Mouse (Mus musculus): ENCODE measurements at regions not wholly inside any gene's neighbourhood (a gene's known extent, or its start where the extent isn't known, plus 50 kb on each side); places are given as distances from the start of the nearest gene placed in this dataset.
A peak's percentile ranks its signal among the peaks of the same experiment; 100 is the strongest.

- H3K4me2 ChIP-seq: no peak overlapping the region
- H3K9ac ChIP-seq: no peak overlapping the region
- no peaks in the 10 kb centered on the region for H3K9me3 ChIP-seq
- no peak overlapping the region for H3K27ac ChIP-seq
- H3K4me1 ChIP-seq: no peaks in the 10 kb centered on the region
- no peaks in the 10 kb centered on the region for H3K36me3 ChIP-seq (replicated peaks)
- H3K4me3 ChIP-seq: no peak overlapping the region
- H3K27me3 ChIP-seq (replicated peaks): no peaks in the 10 kb centered on the region
- WGBS: 36% methylated on average over 1 of the region's 1 CpGs
- ATAC-seq (replicated peaks): no peak
These were observed 835.8 kb upstream of the Klhl29 start for GRCm38 (mm10) chr12:6211266-6211665.

- Histone ChIP-seq H3K9me3 (no peaks in the 10 kb centered on the region), H3K27ac (no peak overlapping the region), H3K4me1 (no peaks in the 10 kb centered on the region), H3K4me2 (no peak overlapping the region), H3K9ac (no peak overlapping the region), H3K36me3 (replicated peaks) (no peaks in the 10 kb centered on the region), H3K4me3 (no peak overlapping the region), H3K27me3 (replicated peaks) (no peaks in the 10 kb centered on the region)
- no peak for ATAC-seq (replicated peaks)
- WGBS: 39% methylated on average over 3 of the region's 3 CpGs
These were observed 813.8 kb upstream of the Klhl29 start for GRCm38 (mm10) chr12:6189232-6189631.

GRCm38 (mm10) chr12:6168795-6169194 lies 793.3 kb upstream of the Klhl29 start:
- H3K27me3 ChIP-seq (replicated peaks): no peaks in the 10 kb centered on the region
- no peak for ATAC-seq (replicated peaks)
- H3K4me2 ChIP-seq: no peak overlapping the region
- no peak overlapping the region for H3K9ac ChIP-seq
- no peak overlapping the region for H3K27ac ChIP-seq
- H3K36me3 ChIP-seq (replicated peaks): no peaks in the 10 kb centered on the region
- H3K9me3 ChIP-seq: no peaks in the 10 kb centered on the region
- H3K4me3 ChIP-seq: no peak overlapping the region
- no peaks in the 10 kb centered on the region for H3K4me1 ChIP-seq

- Histone ChIP-seq H3K27ac (no peak overlapping the region), H3K27me3 (replicated peaks) (no peaks in the 10 kb centered on the region), H3K36me3 (replicated peaks) (no peaks in the 10 kb centered on the region), H3K9ac (no peak overlapping the region), H3K4me1 (no peaks in the 10 kb centered on the region), H3K4me2 (no peak overlapping the region), H3K4me3 (no peak overlapping the region), H3K9me3 (no peaks in the 10 kb centered on the region)
- 81% methylated on average over 2 of the region's 2 CpGs for WGBS
- ATAC-seq (replicated peaks): no peak
These were observed 778.8 kb upstream of the Klhl29 start for GRCm38 (mm10) chr12:6154287-6154686.

GRCm38 (mm10) chr12:6151476-6151875 lies 776.0 kb upstream of the Klhl29 start:
- no peak overlapping the region for H3K4me2 ChIP-seq
- no peak for ATAC-seq (replicated peaks)
- H3K4me1 ChIP-seq: no peaks in the 10 kb centered on the region
- 92% methylated on average over 3 of the region's 3 CpGs for WGBS
- no peaks in the 10 kb centered on the region for H3K36me3 ChIP-seq (replicated peaks)
- H3K27me3 ChIP-seq (replicated peaks): no peaks in the 10 kb centered on the region
- H3K27ac ChIP-seq: no peak overlapping the region
- no peak overlapping the region for H3K4me3 ChIP-seq
- no peaks in the 10 kb centered on the region for H3K9me3 ChIP-seq
- H3K9ac ChIP-seq: no peak overlapping the region

GRCm38 (mm10) chr12:6132451-6132850 lies 757.0 kb upstream of the Klhl29 start:
- Histone ChIP-seq H3K4me2 (no peak overlapping the region), H3K36me3 (replicated peaks) (no peaks in the 10 kb centered on the region), H3K27ac (no peak overlapping the region), H3K9me3 (no peaks in the 10 kb centered on the region), H3K4me3 (no peak overlapping the region), H3K4me1 (no peaks in the 10 kb centered on the region), H3K9ac (no peak overlapping the region), H3K27me3 (replicated peaks) (no peaks in the 10 kb centered on the region)
- 90% methylated on average over 2 of the region's 2 CpGs for WGBS
- ATAC-seq (replicated peaks): no peak

GRCm38 (mm10) chr12:6119557-6119956 lies 744.1 kb upstream of the Klhl29 start:
- ATAC-seq (replicated peaks): no peak
- WGBS: 89% methylated on average over 3 of the region's 3 CpGs
- H3K9ac ChIP-seq: no peak overlapping the region

GRCm38 (mm10) chr12:6115254-6115653 lies 739.8 kb upstream of the Klhl29 start:
- WGBS: 68% methylated on average over 1 of the region's 1 CpGs
- ATAC-seq (replicated peaks): no peak
- H3K4me2 ChIP-seq: no peak overlapping the region
- no peak overlapping the region for H3K27ac ChIP-seq
- no peak overlapping the region for H3K4me3 ChIP-seq
- no peaks in the 10 kb centered on the region for H3K4me1 ChIP-seq
- H3K36me3 ChIP-seq (replicated peaks): no peaks in the 10 kb centered on the region
- H3K9ac ChIP-seq: no peak overlapping the region
- H3K27me3 ChIP-seq (replicated peaks): no peaks in the 10 kb centered on the region
- H3K9me3 ChIP-seq: no peaks in the 10 kb centered on the region

More at GRCm38 (mm10) chr12:6119557-6119956, 744.1 kb upstream of the Klhl29 start:
- Histone ChIP-seq H3K27ac (no peak overlapping the region), H3K4me2 (no peak overlapping the region), H3K9me3 (no peaks in the 10 kb centered on the region), H3K4me3 (no peak overlapping the region), H3K27me3 (replicated peaks) (no peaks in the 10 kb centered on the region), H3K36me3 (replicated peaks) (no peaks in the 10 kb centered on the region), H3K4me1 (no peaks in the 10 kb centered on the region)

- Histone ChIP-seq H3K9ac (no peak overlapping the region), H3K4me3 (no peak overlapping the region), H3K27me3 (replicated peaks) (no peaks in the 10 kb centered on the region), H3K36me3 (replicated peaks) (no peaks in the 10 kb centered on the region), H3K27ac (peak overlapping the region; percentile 28; the same call in 1 of the 2 replicates), H3K4me1 (no peaks in the 10 kb centered on the region), H3K4me2 (no peak overlapping the region), H3K9me3 (no peaks in the 10 kb centered on the region)
- ATAC-seq (replicated peaks): no peak
- WGBS: 39% methylated on average over 1 of the region's 1 CpGs
These were observed 721.8 kb upstream of the Klhl29 start for GRCm38 (mm10) chr12:6097295-6097694.

- Histone ChIP-seq H3K9me3 (no peaks in the 10 kb centered on the region), H3K36me3 (replicated peaks) (no peaks in the 10 kb centered on the region), H3K27me3 (replicated peaks) (no peaks in the 10 kb centered on the region), H3K4me2 (no peak overlapping the region), H3K4me1 (no peaks in the 10 kb centered on the region), H3K4me3 (no peak overlapping the region), H3K27ac (no peak overlapping the region), H3K9ac (no peak overlapping the region)
- no peak for ATAC-seq (replicated peaks)
- 57% methylated on average over 3 of the region's 3 CpGs for WGBS
These were observed 712.3 kb upstream of the Klhl29 start for GRCm38 (mm10) chr12:6087627-6088350.

- Histone ChIP-seq H3K9ac (no peak overlapping the region), H3K27ac (no peak overlapping the region), H3K4me2 (no peak overlapping the region), H3K4me1 (no peaks in the 10 kb centered on the region), H3K36me3 (replicated peaks) (no peaks in the 10 kb centered on the region), H3K27me3 (replicated peaks) (no peaks in the 10 kb centered on the region), H3K9me3 (no peaks in the 10 kb centered on the region), H3K4me3 (no peak overlapping the region)
- ATAC-seq (replicated peaks): no peak
- 61% methylated on average over 2 of the region's 2 CpGs for WGBS
These were observed 711.6 kb upstream of the Klhl29 start for GRCm38 (mm10) chr12:6087071-6087470.

- Histone ChIP-seq H3K27ac (peak overlapping the region; percentile 16; the same call in 1 of the 2 replicates), H3K4me2 (no peak overlapping the region), H3K4me1 (0 out of 2 replicates have a peak, but pooled peaks cover 10% of the 10 kb centered on the region), H3K4me3 (no peak overlapping the region), H3K9ac (no peak overlapping the region), H3K27me3 (replicated peaks) (no peaks in the 10 kb centered on the region), H3K36me3 (replicated peaks) (no peaks in the 10 kb centered on the region), H3K9me3 (no peaks in the 10 kb centered on the region)
- peak; percentile 83 for ATAC-seq (replicated peaks)
- 38% methylated on average over 9 of the region's 9 CpGs for WGBS
These were observed 671.6 kb upstream of the Klhl29 start for GRCm38 (mm10) chr12:6046866-6047689.

Data from midbrain, embryonic 15.5 days (tissue).